Mouse (Mus musculus) myocyte (in vitro differentiated cells): Measurements from ENCODE around the gene Upp2. TPM values are rescaled to one million over a fixed set of nuclear protein-coding genes. Genes with fewer than 3 reads are reported as not detected.

Experiments used
- H3K27me3 ChIP-seq: one replicate; pipeline ENCODE4 v1.6.1; 2011; ENCODE audit not compliant: control insufficient read depth, insufficient read depth, insufficient read length
- H3K36me3 ChIP-seq: one replicate; pipeline ENCODE4 v1.6.1; 2011; ENCODE audit not compliant: control insufficient read depth, insufficient read depth
- H3K4me2 ChIP-seq: one replicate; pipeline ENCODE4 v1.6.1; 2011; ENCODE audit warnings: low read depth, control low read depth
- H3K4me3 ChIP-seq: one replicate; pipeline ENCODE4 v1.5.1; 2011; ENCODE audit warnings: mild to moderate bottlenecking, control low read depth, moderate library complexity
- H3K79me2 ChIP-seq: one replicate; pipeline ENCODE4 v1.6.1; 2011; ENCODE audit not compliant: control insufficient read depth, insufficient read depth
- H3ac ChIP-seq: one replicate; pipeline ENCODE4 v1.6.1; 2011; ENCODE audit not compliant: control insufficient read depth, insufficient read length
- CEBPB ChIP-seq: IDR thresholded peaks from 2 replicates; pipeline ENCODE4 v1.6.1; 2011; ENCODE audit warnings: mild to moderate bottlenecking, moderate library complexity; ENCODE audit not compliant: poor library complexity, insufficient read depth, severe bottlenecking
- E2F4 ChIP-seq: IDR thresholded peaks from one replicate; pipeline ENCODE4 v1.6.1; 2011; ENCODE audit warnings: mild to moderate bottlenecking, control low read depth, moderate library complexity; ENCODE audit not compliant: insufficient read depth
- MAX ChIP-seq: IDR thresholded peaks from one replicate; pipeline ENCODE4 v1.6.1; 2011; ENCODE audit warnings: low read depth, mild to moderate bottlenecking, control low read depth
- MYOD1 ChIP-seq, 3 experiments: IDR thresholded peaks; one replicate each; pipeline ENCODE4 v1.6.1; 2011; ENCODE audit warnings: control low read depth in 2 of 3, low read depth in 2 of 3, mild to moderate bottlenecking in 2 of 3, moderate library complexity in 1 of 3; ENCODE audit not compliant: insufficient read length in 2 of 3, control insufficient read depth in 1 of 3
- MYOG ChIP-seq, 3 experiments: IDR thresholded peaks; one replicate each; pipeline ENCODE4 v1.6.1; 2011; ENCODE audit warnings: control low read depth in 2 of 3, low read depth in 2 of 3, mild to moderate bottlenecking in 2 of 3; ENCODE audit not compliant: insufficient read length in 2 of 3, control insufficient read depth in 1 of 3, insufficient read depth in 1 of 3
- POLR2A ChIP-seq: IDR thresholded peaks from one replicate; pipeline ENCODE4 v1.6.1; 2011; ENCODE audit warnings: low read depth, mild to moderate bottlenecking, control low read depth, moderate library complexity; ENCODE audit not compliant: insufficient read length
- POLR2AphosphoS2 ChIP-seq: IDR thresholded peaks from one replicate; pipeline ENCODE4 v1.6.1; 2011; ENCODE audit warnings: low read depth, control low read depth; ENCODE audit not compliant: insufficient read length
- REST ChIP-seq: IDR thresholded peaks from one replicate; pipeline ENCODE4 v1.6.1; 2011; ENCODE audit warnings: mild to moderate bottlenecking, control low read depth, moderate library complexity; ENCODE audit not compliant: insufficient read depth, insufficient read length
- SRF ChIP-seq: IDR thresholded peaks from one replicate; pipeline ENCODE4 v1.6.1; 2011; ENCODE audit warnings: low read depth; ENCODE audit not compliant: control insufficient read depth, insufficient read length
- TCF12 ChIP-seq: IDR thresholded peaks from one replicate; pipeline ENCODE4 v1.6.1; 2011; ENCODE audit warnings: mild to moderate bottlenecking, control low read depth; ENCODE audit not compliant: poor library complexity, insufficient read depth, severe bottlenecking
- TCF3 ChIP-seq: IDR thresholded peaks from one replicate; pipeline ENCODE4 v1.6.1; 2011; ENCODE audit warnings: low read depth, control low read depth; ENCODE audit not compliant: insufficient read length
- USF1 ChIP-seq: IDR thresholded peaks from one replicate; pipeline ENCODE4 v1.6.1; 2011; ENCODE audit warnings: low read depth, mild to moderate bottlenecking, control low read depth, moderate library complexity
- polyA plus RNA-seq: library from polyadenylated mRNA; unstranded; fragments of >200 nt; fragmentation: generic; extraction: Trizol; gene quantifications from one replicate; pipeline ENCODE4 v1.2.1, GENCODE M21; 2012; ENCODE audit warnings: missing spikeins

Gene Upp2
- polyA plus RNA-seq, 1 experiment = 8.3 TPM

- Histone ChIP-seq H3K4me3 (no peak overlapping the region), H3K79me2 (no peaks in the 10 kb centered on the region), H3K4me2 (no peak overlapping the region), H3K36me3 (no peaks in the 10 kb centered on the region), H3ac (no peak overlapping the region), H3K27me3 (no peaks in the 10 kb centered on the region)
- no peak for TF ChIP-seq MYOG (IDR thresholded peaks at IDR 0.05; ENCODE audit: control insufficient read depth in 1 of 3, insufficient read depth in 1 of 3, insufficient read length in 2 of 3, low read depth in 2 of 3)
- TF ChIP-seq E2F4 = no peak
- TF ChIP-seq MAX = no peak
- no peak for TF ChIP-seq MYOD1 (IDR thresholded peaks at IDR 0.05; ENCODE audit: control insufficient read depth in 1 of 3, insufficient read length in 2 of 3, low read depth in 2 of 3)
- no peak for TF ChIP-seq POLR2A
- no peak for TF ChIP-seq REST
- no peak for TF ChIP-seq SRF
Observed at GRCm38 (mm10) chr2:58595350-58595749, 28.3 kb downstream of the Upp2 start.

- no peaks in the 10 kb centered on the region for H3K27me3 ChIP-seq
- H3K36me3 ChIP-seq = no peaks in the 10 kb centered on the region
- H3K79me2 ChIP-seq = no peaks in the 10 kb centered on the region
- TF ChIP-seq TCF12 = no peak
- no peak for TF ChIP-seq MAX
- no peak for TF ChIP-seq POLR2AphosphoS2
- no peak for TF ChIP-seq REST
- TF ChIP-seq SRF = no peak
- no peak for TF ChIP-seq POLR2A
- no peak for TF ChIP-seq CEBPB
- TF ChIP-seq MYOD1 (IDR thresholded peaks at IDR 0.05; ENCODE audit: control insufficient read depth in 1 of 3, insufficient read length in 2 of 3, low read depth in 2 of 3) = no peak
- no peak for TF ChIP-seq E2F4
- TF ChIP-seq MYOG (IDR thresholded peaks at IDR 0.05; ENCODE audit: control insufficient read depth in 1 of 3, insufficient read depth in 1 of 3, insufficient read length in 2 of 3, low read depth in 2 of 3) = no peak
- H3K4me2 ChIP-seq = peak overlapping the region; percentile 10
- H3ac ChIP-seq = no peak overlapping the region
- H3K4me3 ChIP-seq = no peak overlapping the region
Observed at GRCm38 (mm10) chr2:58596774-58597342, 29.8 kb downstream of the Upp2 start.

GRCm38 (mm10) chr2:58597556-58597955 is 30.5 kb downstream of the Upp2 start:
- Histone ChIP-seq H3K79me2 (no peaks in the 10 kb centered on the region), H3K27me3 (no peaks in the 10 kb centered on the region), H3ac (no peak overlapping the region), H3K4me3 (no peak overlapping the region), H3K36me3 (no peaks in the 10 kb centered on the region), H3K4me2 (no peak overlapping the region)
- TF ChIP-seq CEBPB (no peak), POLR2A (no peak), TCF12 (no peak), USF1 (no peak), REST (no peak), MAX (no peak), MYOD1 (IDR thresholded peaks at IDR 0.05; ENCODE audit: control insufficient read depth in 1 of 3, insufficient read length in 2 of 3, low read depth in 2 of 3) (no peak), MYOG (IDR thresholded peaks at IDR 0.05; ENCODE audit: control insufficient read depth in 1 of 3, insufficient read depth in 1 of 3, insufficient read length in 2 of 3, low read depth in 2 of 3) (no peak), POLR2AphosphoS2 (no peak), E2F4 (no peak), SRF (no peak), TCF3 (no peak)

- H3K36me3 ChIP-seq = no peaks in the 10 kb centered on the region
- no peak overlapping the region for H3K4me2 ChIP-seq
- H3ac ChIP-seq = no peak overlapping the region
- H3K79me2 ChIP-seq = no peaks in the 10 kb centered on the region
- no peaks in the 10 kb centered on the region for H3K27me3 ChIP-seq
- no peak overlapping the region for H3K4me3 ChIP-seq
- no peak for TF ChIP-seq MYOD1 (IDR thresholded peaks at IDR 0.05; ENCODE audit: control insufficient read depth in 1 of 3, insufficient read length in 2 of 3, low read depth in 2 of 3)
Observed at GRCm38 (mm10) chr2:58599639-58600038, 32.5 kb downstream of the Upp2 start.

GRCm38 (mm10) chr2:58601382-58601781 is 34.3 kb downstream of the Upp2 start:
- no peak overlapping the region for H3K4me2 ChIP-seq
- H3K79me2 ChIP-seq = no peaks in the 10 kb centered on the region
- no peaks in the 10 kb centered on the region for H3K27me3 ChIP-seq
- H3K4me3 ChIP-seq = no peak overlapping the region
- H3ac ChIP-seq = no peak overlapping the region
- TF ChIP-seq TCF3 (no peak), SRF (no peak), USF1 (no peak), POLR2AphosphoS2 (no peak), CEBPB (no peak), MAX (no peak), MYOG (IDR thresholded peaks at IDR 0.05; ENCODE audit: control insufficient read depth in 1 of 3, insufficient read depth in 1 of 3, insufficient read length in 2 of 3, low read depth in 2 of 3) (no peak), TCF12 (no peak), MYOD1 (IDR thresholded peaks at IDR 0.05; ENCODE audit: control insufficient read depth in 1 of 3, insufficient read length in 2 of 3, low read depth in 2 of 3) (no peak), E2F4 (no peak), REST (no peak), POLR2A (no peak)
- no peaks in the 10 kb centered on the region for H3K36me3 ChIP-seq
